Mouse (Mus musculus) intestine, embryonic 15.5 days (tissue): ENCODE measurements around the gene Dvl1. TPM values are rescaled to one million over a fixed set of nuclear protein-coding genes. Genes with fewer than 3 reads are reported as not detected.

Source experiments
- ATAC-seq: fragments of 200-750 bp; cut with Nextera tagmentation; 2 replicates; pipeline ENCODE4 v1.8.0; 2017; ENCODE audit warnings: moderate TSS enrichment, moderate library complexity
- H3K27ac ChIP-seq: fragments of 300-500 bp; sonication (generic); 2 replicates; pipeline ENCODE4 v1.5.1; 2015; ENCODE audit warnings: mild to moderate bottlenecking, inconsistent platforms
- H3K27me3 ChIP-seq: fragments of 300-500 bp; sonication (generic); replicated peaks from 2 replicates; pipeline ENCODE4 v1.6.1; 2015; ENCODE audit warnings: inconsistent platforms
- H3K36me3 ChIP-seq: fragments of 300-500 bp; sonication (generic); 2 replicates; pipeline ENCODE4 v1.6.1; 2015; ENCODE audit warnings: inconsistent platforms
- H3K4me1 ChIP-seq: fragments of 300-500 bp; sonication (generic); replicated peaks from 2 replicates; pipeline ENCODE4 v1.6.1; 2015; ENCODE audit warnings: inconsistent platforms
- H3K4me2 ChIP-seq: fragments of 300-500 bp; sonication (generic); replicated peaks from 2 replicates; pipeline ENCODE4 v1.6.1; 2015; ENCODE audit warnings: mild to moderate bottlenecking, inconsistent platforms
- H3K4me3 ChIP-seq: fragments of 300-500 bp; sonication (generic); replicated peaks from 2 replicates; pipeline ENCODE4 v1.5.1; 2015; ENCODE audit warnings: inconsistent platforms
- H3K9ac ChIP-seq: fragments of 300-500 bp; sonication (generic); 2 replicates; pipeline ENCODE4 v1.6.1; 2015; ENCODE audit warnings: inconsistent platforms
- H3K9me3 ChIP-seq: fragments of 300-500 bp; sonication (generic); 2 replicates; pipeline ENCODE4 v1.6.1; 2016; ENCODE audit warnings: inconsistent platforms
- WGBS: fragments of 180-500 bp; shearing (Covaris S2); methylation state at CpG from one replicate; pipeline ENCODE4 v1.1.7; 2015; 5-methylcytosine and 5-hydroxymethylcytosine counted together
- polyA plus RNA-seq: library from polyadenylated mRNA; unstranded; fragments of >200 nt; fragmentation: Nextera tagmentation; extraction: Ambion mirVana; gene quantifications from 2 replicates; pipeline ENCODE4 v1.2.1, GENCODE M21; 2015

Gene Dvl1
- polyA plus RNA-seq: 9.9 and 11.9 TPM in 2 replicates

DNA sequence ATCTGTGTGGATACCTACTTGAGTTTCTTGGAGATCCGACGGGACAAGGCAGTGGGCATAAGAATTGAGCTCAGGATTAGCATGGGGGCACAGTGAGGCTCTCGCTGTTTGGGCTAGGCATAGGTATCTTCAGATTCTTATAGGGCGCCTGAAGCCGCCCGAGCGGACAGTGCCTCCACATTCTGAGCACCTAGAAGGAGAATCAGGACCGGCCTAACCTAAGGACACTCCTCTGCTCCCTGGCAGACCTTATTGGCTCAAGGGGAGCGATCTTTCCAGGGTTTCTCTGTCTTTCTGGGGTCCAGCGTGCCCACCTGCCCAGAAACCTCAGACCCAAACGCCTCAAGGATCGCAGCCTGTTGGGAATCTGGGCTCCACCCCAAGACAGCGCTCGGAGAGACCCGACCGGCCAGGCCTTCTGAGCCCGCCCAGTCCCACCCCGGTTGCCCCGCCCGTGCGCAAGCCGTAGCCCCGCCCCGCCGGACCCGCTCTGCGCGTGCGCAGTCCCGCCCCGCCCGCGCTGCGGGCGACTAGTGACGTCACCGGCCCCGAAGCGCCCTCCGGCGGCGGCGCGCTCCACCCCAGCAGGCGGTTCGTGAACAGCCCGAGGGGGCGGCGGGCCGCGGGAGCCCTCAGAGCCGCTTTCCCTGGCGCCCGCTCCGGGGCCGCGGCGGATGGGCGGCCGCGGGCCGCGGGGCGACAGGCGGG lies at the start of gene Dvl1:
TSS of gene Dvl1 (plus strand) at position 532 of the 708 bp plus-strand sequence.
- no peaks in the 10 kb centered on the region for H3K9me3 ChIP-seq
- WGBS: 3% methylated on average over 46 of the region's 65 CpGs
- H3K4me3 ChIP-seq: peak within 1 kb of the TSS; percentile 86

DNA sequence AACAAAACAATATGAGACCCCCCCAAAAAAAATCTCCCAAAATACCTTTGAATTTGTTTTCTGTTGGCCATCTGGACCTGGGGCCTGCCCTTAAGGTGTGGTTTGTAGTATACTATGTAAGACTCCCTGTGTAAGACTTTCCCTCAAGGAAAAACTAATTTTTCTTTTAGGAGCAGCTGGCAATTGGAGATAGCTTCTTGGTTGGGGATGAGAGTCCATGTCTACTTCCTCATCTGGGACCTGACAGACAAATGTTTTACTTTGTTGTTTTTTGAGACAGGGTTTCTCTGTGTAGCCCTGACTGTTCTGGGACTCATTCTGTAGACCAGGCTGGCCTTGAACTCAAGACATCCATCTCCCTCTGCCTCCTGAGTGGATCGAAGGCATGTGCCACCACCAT lies 45.1 kb upstream of the Dvl1 start:
- H3K4me3 ChIP-seq: no peak overlapping the region
- H3K9ac ChIP-seq: no peak overlapping the region
- WGBS: 100% methylated on average over 1 of the region's 1 CpGs
- H3K9me3 ChIP-seq: no peaks in the 10 kb centered on the region
- no peaks in the 10 kb centered on the region for H3K27me3 ChIP-seq
- no peak overlapping the region for H3K27ac ChIP-seq
- H3K4me1 ChIP-seq: peaks cover 12% of the 10 kb centered on the region
- H3K36me3 ChIP-seq: 0 out of 2 replicates have a peak, but pooled peaks cover 3% of the 10 kb centered on the region
- ATAC-seq: no peak
- H3K4me2 ChIP-seq: no peak overlapping the region

More for the DNA sequence above, at the start of gene Dvl1:
- ATAC-seq: peak; percentile 95
- Histone ChIP-seq H3K36me3 (0 out of 2 replicates have a peak, but pooled peaks cover 4% of the 10 kb centered on the region), H3K4me1 (peaks cover 26% of the 10 kb centered on the region), H3K4me2 (peak within 1 kb of the TSS; percentile 93), H3K27ac (peak within 1 kb of the TSS; percentile 61), H3K27me3 (no peaks in the 10 kb centered on the region), H3K9ac (peak within 1 kb of the TSS; percentile 89)

DNA sequence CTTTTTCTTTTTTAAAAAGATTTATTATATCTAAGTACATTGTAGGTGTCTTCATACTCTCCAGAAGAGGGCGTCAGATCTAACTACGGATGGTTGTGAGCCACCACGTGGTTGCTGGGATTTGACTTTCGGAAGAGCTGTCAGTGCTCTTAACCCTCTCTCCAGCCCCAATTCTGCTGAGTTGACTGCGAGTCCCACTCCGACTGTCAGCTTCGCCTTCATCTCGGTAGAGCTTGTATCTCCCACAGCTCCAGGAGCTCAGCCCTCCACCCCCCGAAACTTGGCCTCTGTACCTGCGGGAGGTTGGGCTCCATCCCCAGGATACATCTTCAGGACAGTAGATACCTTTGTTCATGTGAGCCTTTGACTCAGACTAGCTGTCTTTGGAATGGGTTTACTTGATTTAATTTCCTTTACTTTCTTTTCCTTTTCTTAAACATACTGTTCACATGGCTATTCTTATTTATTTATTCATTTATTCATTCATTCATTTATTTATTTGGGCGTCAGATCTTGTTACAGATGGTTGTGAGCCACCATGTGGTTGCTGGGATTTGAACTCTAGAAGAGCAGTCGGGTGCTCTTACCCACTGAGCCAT lies 44.4 kb upstream of the Dvl1 start, which contains the start of gene Mrpl20:
TSS of gene Mrpl20 (plus strand) at position 138 of the 599 bp plus-strand sequence.
- peaks cover 12% of the 10 kb centered on the region for H3K4me1 ChIP-seq
- H3K36me3 ChIP-seq: peaks cover 9% of the 10 kb centered on the region; the same call in 1 of the 2 replicates
- no peaks in the 10 kb centered on the region for H3K27me3 ChIP-seq
- H3K9ac ChIP-seq: peak within 1 kb of the TSS; percentile 73
- peak within 1 kb of the TSS; percentile 51 for H3K27ac ChIP-seq
- WGBS: 8% methylated on average over 12 of the region's 12 CpGs
- H3K9me3 ChIP-seq: no peaks in the 10 kb centered on the region
- peak within 1 kb of the TSS; percentile 85 for H3K4me3 ChIP-seq
- H3K4me2 ChIP-seq: peak within 1 kb of the TSS; percentile 65
- peak; percentile 71 for ATAC-seq

DNA sequence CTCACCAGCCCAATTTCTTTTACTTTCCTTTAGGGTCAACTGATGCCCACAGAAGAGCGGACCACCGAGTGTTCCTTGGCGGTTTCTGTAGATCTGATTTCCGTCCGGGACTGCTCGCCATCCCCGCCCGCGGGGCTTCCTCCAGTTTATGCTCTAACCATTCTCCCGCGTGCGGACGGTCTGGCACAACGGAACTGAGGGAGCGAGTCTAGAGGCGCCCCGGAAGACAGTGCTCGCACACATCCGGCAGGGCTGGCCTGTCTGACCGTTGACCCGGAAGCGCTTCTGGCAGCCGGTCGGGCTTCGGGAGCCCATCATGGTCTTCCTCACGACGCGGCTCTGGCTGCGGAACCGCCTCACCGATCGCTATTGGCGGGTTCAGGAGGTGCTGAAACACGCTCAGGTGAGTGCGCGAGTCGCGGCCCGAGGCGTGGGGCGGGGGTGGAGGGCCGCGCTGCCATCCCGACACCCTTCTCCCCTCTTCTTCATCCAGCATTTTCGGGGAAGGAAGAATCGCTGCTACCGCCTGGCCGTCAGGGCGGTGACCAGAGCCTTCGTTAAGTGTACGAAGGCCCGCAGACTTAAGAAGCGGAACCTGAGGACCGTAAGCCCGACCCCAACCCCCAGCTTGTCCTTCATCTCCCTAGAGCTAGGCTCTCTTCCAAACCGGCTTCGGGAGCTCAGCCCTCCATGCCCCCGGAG lies 43.7 kb upstream of the Dvl1 start:
- peaks cover 15% of the 10 kb centered on the region; the same call in 1 of the 2 replicates for H3K36me3 ChIP-seq
- peak overlapping the region; percentile 51 for H3K27ac ChIP-seq

DNA sequence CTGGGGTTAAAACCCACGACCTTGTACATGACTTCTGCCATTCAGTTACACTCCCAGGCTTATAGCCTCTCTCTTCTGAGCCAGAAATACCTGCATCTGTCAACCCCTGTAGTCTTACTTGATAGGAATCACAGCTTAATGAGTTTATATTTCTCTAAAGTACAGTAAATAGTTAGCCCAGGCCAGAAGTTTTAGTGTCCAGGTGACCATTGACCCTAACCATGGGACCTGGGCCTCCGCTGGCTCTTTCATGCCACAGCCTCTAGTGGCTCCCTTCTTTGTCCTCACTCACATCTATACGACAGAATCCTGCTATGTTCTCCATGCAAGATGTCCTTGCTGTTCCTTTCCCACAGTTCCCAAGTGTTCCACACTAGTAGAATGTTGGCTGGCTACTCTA lies 39.4 kb upstream of the Dvl1 start:
- Histone ChIP-seq H3K4me1 (peaks cover 17% of the 10 kb centered on the region), H3K4me2 (no peak overlapping the region), H3K27me3 (no peaks in the 10 kb centered on the region), H3K36me3 (peaks cover 24% of the 10 kb centered on the region), H3K9ac (no peak overlapping the region), H3K4me3 (no peak overlapping the region), H3K27ac (no peak overlapping the region), H3K9me3 (no peaks in the 10 kb centered on the region)
- whole genome bisulfite sequencing: 90% methylated on average over 3 of the region's 3 CpGs
- no peak for ATAC-seq

More for the DNA sequence above, 43.7 kb upstream of the Dvl1 start:
- Histone ChIP-seq H3K4me2 (peak overlapping the region; percentile 65), H3K4me1 (peaks cover 12% of the 10 kb centered on the region), H3K9me3 (no peaks in the 10 kb centered on the region), H3K27me3 (no peaks in the 10 kb centered on the region), H3K4me3 (peak overlapping the region; percentile 85), H3K9ac (peak overlapping the region; percentile 73)
- under 1% methylated on average over 58 of the region's 58 CpGs for WGBS
- peak; percentile 99 for ATAC-seq

DNA sequence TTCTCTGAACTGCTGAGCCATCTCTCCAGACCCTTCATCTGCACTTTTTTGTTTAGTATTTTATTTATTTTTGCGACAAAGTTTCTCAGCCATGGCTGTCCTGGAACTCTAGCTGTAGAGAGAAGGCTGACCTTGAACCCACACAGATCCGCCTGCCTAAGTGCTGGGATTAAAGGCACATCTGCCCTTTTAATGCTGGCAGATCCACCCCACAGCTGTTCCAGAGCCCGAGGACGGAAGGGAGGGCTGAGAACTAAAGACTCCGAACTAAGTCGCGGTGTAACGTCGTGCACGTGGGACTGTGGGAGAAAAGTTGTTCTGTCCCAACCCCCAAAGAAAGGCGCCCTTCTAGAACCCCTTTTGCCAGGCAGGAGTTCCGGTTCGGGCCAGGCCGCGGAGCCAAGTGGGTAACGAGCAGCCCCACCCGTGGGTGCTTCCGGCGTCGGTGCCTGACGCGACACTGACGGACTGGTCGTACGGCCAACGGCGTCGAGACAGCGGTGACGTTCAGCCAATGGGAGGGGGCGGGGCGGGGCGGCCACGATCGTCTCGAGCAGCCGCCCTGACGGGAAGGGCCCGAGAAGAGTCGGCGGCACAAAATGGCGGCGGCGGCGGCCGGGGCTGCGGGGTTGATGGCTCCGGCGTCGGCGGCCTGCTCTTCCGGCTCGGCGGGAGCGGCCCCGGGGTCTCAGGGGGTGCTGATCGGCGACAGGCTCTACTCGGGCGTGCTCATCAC lies 35.1 kb upstream of the Dvl1 start, which contains the start of gene Ccnl2:
TSS of gene Ccnl2 (plus strand) at position 561 of the 736 bp plus-strand sequence.
- no peaks in the 10 kb centered on the region for H3K9me3 ChIP-seq
- WGBS: under 1% methylated on average over 60 of the region's 60 CpGs
- peak within 1 kb of the TSS; percentile 99 for H3K9ac ChIP-seq
- no peaks in the 10 kb centered on the region for H3K27me3 ChIP-seq
- H3K4me2 ChIP-seq: peak within 1 kb of the TSS; percentile 72
- peaks cover 17% of the 10 kb centered on the region for H3K4me1 ChIP-seq
- peak within 1 kb of the TSS; percentile 87 for H3K27ac ChIP-seq
- ATAC-seq: peak; percentile 99
- peaks cover 34% of the 10 kb centered on the region for H3K36me3 ChIP-seq
- H3K4me3 ChIP-seq: peak within 1 kb of the TSS; percentile 99

DNA sequence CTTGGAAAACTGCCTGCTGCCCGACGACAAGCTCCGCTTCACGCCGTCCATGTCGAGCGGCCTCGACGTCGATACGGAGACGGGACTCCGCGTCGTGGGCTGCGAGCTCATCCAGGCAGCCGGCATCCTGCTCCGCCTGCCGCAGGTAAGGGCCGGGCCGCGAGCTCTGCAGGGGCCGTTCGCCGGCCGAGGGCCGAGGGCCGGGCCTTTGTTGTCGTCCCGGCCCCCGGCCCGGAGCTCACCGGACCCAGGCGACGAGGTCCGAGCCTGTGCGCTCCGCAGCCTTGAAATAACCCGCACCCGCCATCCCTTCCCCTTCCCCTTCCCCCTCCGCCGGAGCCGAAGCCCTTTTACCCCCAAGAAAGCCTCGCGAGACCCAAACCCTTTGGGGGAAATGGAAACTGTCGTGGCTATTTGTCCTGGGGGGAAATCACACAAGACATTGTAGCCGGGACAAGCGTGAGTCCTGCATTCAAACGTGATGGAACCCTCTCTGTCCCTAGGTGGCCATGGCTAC lies 34.5 kb upstream of the Dvl1 start:
- peak overlapping the region; percentile 61 for H3K4me2 ChIP-seq
- peaks cover 32% of the 10 kb centered on the region for H3K36me3 ChIP-seq
- peak overlapping the region; percentile 99 for H3K4me3 ChIP-seq
- peak; percentile 54 for ATAC-seq
- under 1% methylated on average over 49 of the region's 49 CpGs for WGBS
- no peaks in the 10 kb centered on the region for H3K9me3 ChIP-seq
- no peaks in the 10 kb centered on the region for H3K27me3 ChIP-seq
- H3K27ac ChIP-seq: peak overlapping the region; percentile 82
- peak overlapping the region; percentile 99 for H3K9ac ChIP-seq
- peaks cover 20% of the 10 kb centered on the region for H3K4me1 ChIP-seq

DNA sequence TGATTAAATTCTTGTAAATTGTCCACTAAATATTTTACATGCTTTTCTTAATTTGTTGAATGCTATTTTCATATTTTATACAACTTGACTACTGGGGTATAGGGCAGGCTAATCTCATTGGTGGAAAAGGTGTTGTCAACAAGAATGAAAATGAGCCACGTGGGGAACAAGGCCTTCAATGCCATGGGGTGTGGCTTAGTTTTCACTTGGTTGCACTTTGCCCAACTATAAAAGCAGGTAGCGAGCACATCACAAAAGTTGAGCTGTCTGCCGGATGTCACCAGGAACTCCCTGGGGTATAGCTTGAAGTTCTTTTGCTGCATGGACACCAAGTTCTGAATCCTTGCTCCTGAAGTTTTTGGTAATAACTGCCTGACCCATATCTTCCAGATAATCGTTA lies 29.7 kb upstream of the Dvl1 start:
- H3K9ac ChIP-seq: no peak overlapping the region
- no peaks in the 10 kb centered on the region for H3K9me3 ChIP-seq
- H3K36me3 ChIP-seq: peaks cover 44% of the 10 kb centered on the region
- no peak overlapping the region for H3K4me2 ChIP-seq
- H3K4me3 ChIP-seq: no peak overlapping the region
- WGBS: 68% methylated on average over 4 of the region's 4 CpGs
- peaks cover 13% of the 10 kb centered on the region for H3K4me1 ChIP-seq
- no peaks in the 10 kb centered on the region for H3K27me3 ChIP-seq
- ATAC-seq: peak; percentile 52
- H3K27ac ChIP-seq: no peak overlapping the region

DNA sequence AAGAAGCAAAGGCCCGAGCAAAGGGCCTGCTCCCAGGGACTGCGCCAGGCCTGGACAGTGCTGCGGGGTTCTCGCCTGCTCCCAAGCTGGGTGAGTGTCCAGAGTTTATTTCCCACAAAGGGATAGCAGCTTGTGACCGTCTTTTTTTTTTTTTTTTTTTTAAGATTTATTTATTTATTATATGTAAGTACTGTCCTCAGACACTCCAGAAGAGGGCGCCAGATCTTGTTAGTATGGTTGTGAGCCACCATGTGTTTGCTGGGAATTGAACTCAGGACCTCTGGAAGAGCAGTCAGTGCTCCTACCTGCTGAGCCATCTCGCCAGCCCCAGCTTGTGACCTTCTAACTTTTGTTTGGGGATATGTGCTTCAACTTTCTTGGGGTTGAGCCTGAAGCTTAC lies 26.2 kb upstream of the Dvl1 start:
- Histone ChIP-seq H3K9ac (no peak overlapping the region), H3K36me3 (peaks cover 57% of the 10 kb centered on the region), H3K4me1 (peaks cover 3% of the 10 kb centered on the region; the same call in 1 of the 2 replicates), H3K27ac (no peak overlapping the region), H3K4me2 (no peak overlapping the region), H3K27me3 (no peaks in the 10 kb centered on the region), H3K9me3 (no peaks in the 10 kb centered on the region), H3K4me3 (no peak overlapping the region)
- 73% methylated on average over 7 of the region's 7 CpGs for WGBS
- no peak for ATAC-seq

DNA sequence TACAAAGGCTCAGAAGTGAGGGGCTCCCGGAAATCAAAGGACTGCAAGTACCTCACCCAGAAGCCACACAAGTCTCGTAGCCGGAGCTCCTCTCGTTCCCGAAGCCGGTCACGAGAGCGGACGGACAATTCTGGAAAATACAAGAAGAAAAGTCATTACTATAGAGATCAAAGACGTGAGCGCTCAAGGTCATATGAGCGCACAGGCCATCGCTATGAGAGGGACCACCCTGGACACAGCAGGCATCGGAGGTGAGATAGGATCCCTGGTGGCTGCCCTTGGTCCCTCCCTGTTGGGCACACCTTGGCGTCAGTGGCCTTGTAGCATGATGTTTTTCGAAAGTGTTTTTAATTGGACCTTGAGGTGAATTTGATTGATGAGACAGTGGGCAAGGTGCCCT lies 23.8 kb upstream of the Dvl1 start:
- Histone ChIP-seq H3K4me2 (no peak overlapping the region), H3K36me3 (peaks cover 57% of the 10 kb centered on the region), H3K9me3 (no peaks in the 10 kb centered on the region), H3K4me3 (no peak overlapping the region), H3K27ac (no peak overlapping the region), H3K4me1 (no peaks in the 10 kb centered on the region; the same call in 1 of the 2 replicates), H3K27me3 (no peaks in the 10 kb centered on the region), H3K9ac (no peak overlapping the region)
- no peak for ATAC-seq
- WGBS: 95% methylated on average over 16 of the region's 16 CpGs

DNA sequence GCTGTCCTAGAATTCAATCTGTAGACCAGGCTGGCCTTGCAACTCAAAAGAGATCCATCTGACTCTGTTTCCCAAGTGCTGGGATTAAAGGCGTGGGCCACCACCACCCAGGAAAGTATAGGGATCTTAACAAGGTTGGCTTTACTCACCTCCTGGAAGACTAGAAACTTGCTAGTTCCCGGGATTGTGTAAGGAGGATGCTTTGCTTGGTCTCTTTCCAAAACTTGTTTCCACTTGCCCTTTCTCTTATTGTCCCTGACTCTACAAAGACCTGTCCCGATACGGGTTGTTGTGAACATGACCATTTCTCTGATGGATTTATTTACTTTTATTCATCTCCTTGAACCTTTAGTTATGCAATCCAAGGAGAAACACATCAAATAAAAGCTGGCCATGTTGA lies 17.3 kb upstream of the Dvl1 start:
- no peaks in the 10 kb centered on the region for H3K27me3 ChIP-seq
- H3K9ac ChIP-seq: no peak overlapping the region
- H3K36me3 ChIP-seq: peaks cover 21% of the 10 kb centered on the region
- H3K9me3 ChIP-seq: no peaks in the 10 kb centered on the region
- H3K4me1 ChIP-seq: peaks cover 21% of the 10 kb centered on the region
- ATAC-seq: no peak
- WGBS: 92% methylated on average over 4 of the region's 4 CpGs
- H3K4me3 ChIP-seq: no peak overlapping the region
- H3K27ac ChIP-seq: no peak overlapping the region
- H3K4me2 ChIP-seq: no peak overlapping the region
